Mouse (Mus musculus) forebrain, embryonic 10.5 days (tissue): ENCODE results near the gene Lysmd1. TPM values are rescaled to one million over a fixed set of nuclear protein-coding genes. Genes with fewer than 3 reads are reported as not detected.
"Not testable (repeated sequence)": the region's sequence is repeated elsewhere in the genome, so short reads cannot be mapped to it uniquely, and the experiment has no call there.

Source experiments
- DNase-seq: peaks from one replicate; pipeline ENCODE4 v3.0.0-alpha.2; 2017; ENCODE audit warnings: low spot score; ENCODE audit errors: extremely low spot score
- H3K27ac ChIP-seq: fragments of 300-500 bp; sonication (generic); 2 replicates; pipeline ENCODE4 v1.5.1; 2016; ENCODE audit warnings: mild to moderate bottlenecking
- H3K27me3 ChIP-seq: fragments of 300-500 bp; sonication (generic); 2 replicates; pipeline ENCODE4 v1.6.1; 2016; ENCODE audit warnings: mild to moderate bottlenecking; ENCODE audit not compliant: poor library complexity, severe bottlenecking
- H3K36me3 ChIP-seq: fragments of 300-500 bp; sonication (generic); replicated peaks from 2 replicates; pipeline ENCODE4 v1.6.1; 2016; ENCODE audit warnings: mild to moderate bottlenecking, moderate library complexity
- H3K4me1 ChIP-seq: fragments of 300-500 bp; sonication (generic); 2 replicates; pipeline ENCODE4 v1.6.1; 2016
- H3K4me3 ChIP-seq: fragments of 300-500 bp; sonication (generic); 2 replicates; pipeline ENCODE4 v1.5.1; 2016; ENCODE audit warnings: mild to moderate bottlenecking, moderate library complexity
- H3K9me3 ChIP-seq: fragments of 300-500 bp; sonication (generic); 2 replicates; pipeline ENCODE4 v1.6.1; 2016; ENCODE audit warnings: mild to moderate bottlenecking, moderate library complexity
- WGBS: fragments of 180-500 bp; shearing (Covaris S2); methylation state at CpG from one replicate; pipeline ENCODE4 v1.1.7; 2016; 5-methylcytosine and 5-hydroxymethylcytosine counted together
- polyA plus RNA-seq: library from polyadenylated mRNA; unstranded; fragments of >200 nt; fragmentation: Nextera tagmentation; extraction: Ambion mirVana; gene quantifications from 2 replicates; pipeline ENCODE4 v1.2.1, GENCODE M21; 2016

Gene Lysmd1
- 12.6 and 13.3 TPM in 2 replicates for polyA plus RNA-seq

GRCm38 (mm10) chr3:95133680-95134101 is at the start of gene Lysmd1, which contains the start of gene Scnm1:
Gene Lysmd1, plus strand, starts transcription at chr3:95134088.
Gene Scnm1, minus strand, starts transcription at chr3:95134011.
- WGBS, result 0% methylated on average over 20 of the region's 20 CpGs
- H3K4me3 ChIP-seq, result peak within 1 kb of the TSS; percentile 78
- H3K9me3 ChIP-seq, result no peaks in the 10 kb centered on the region
- H3K27me3 ChIP-seq, result no peaks in the 10 kb centered on the region
- peak; percentile 90 for DNase-seq
- peaks cover 31% of the 10 kb centered on the region for H3K4me1 ChIP-seq
- peak within 1 kb of the TSS; percentile 89 for H3K27ac ChIP-seq
- peaks cover 38% of the 10 kb centered on the region for H3K36me3 ChIP-seq

GRCm38 (mm10) chr3:95088071-95088470 is 45.8 kb upstream of the Lysmd1 start:
- no peak for DNase-seq
- no peaks in the 10 kb centered on the region for H3K4me1 ChIP-seq
- no peak overlapping the region for H3K4me3 ChIP-seq
- peaks cover 31% of the 10 kb centered on the region for H3K36me3 ChIP-seq
- H3K9me3 ChIP-seq, result no peaks in the 10 kb centered on the region
- no peaks in the 10 kb centered on the region for H3K27me3 ChIP-seq
- H3K27ac ChIP-seq, result no peak overlapping the region
- WGBS, result 95% methylated on average over 1 of the region's 1 CpGs

GRCm38 (mm10) chr3:95100854-95101253 is 33.0 kb upstream of the Lysmd1 start:
- Histone ChIP-seq H3K9me3 (no peaks in the 10 kb centered on the region), H3K36me3 (peaks cover 57% of the 10 kb centered on the region), H3K4me3 (no peak overlapping the region), H3K4me1 (peaks cover 21% of the 10 kb centered on the region), H3K27ac (no peak overlapping the region), H3K27me3 (no peaks in the 10 kb centered on the region)
- WGBS, result 26% methylated on average over 2 of the region's 2 CpGs
- no peak for DNase-seq

GRCm38 (mm10) chr3:95105121-95105520 is 28.8 kb upstream of the Lysmd1 start:
- peaks cover 25% of the 10 kb centered on the region for H3K4me1 ChIP-seq
- peak overlapping the region; percentile 90; the same call in 1 of the 2 replicates for H3K27ac ChIP-seq
- no peaks in the 10 kb centered on the region for H3K9me3 ChIP-seq
- no peak for DNase-seq
- peaks cover 30% of the 10 kb centered on the region for H3K36me3 ChIP-seq
- 74% methylated on average over 4 of the region's 4 CpGs for WGBS
- H3K27me3 ChIP-seq, result no peaks in the 10 kb centered on the region
- peak overlapping the region; percentile 98 for H3K4me3 ChIP-seq

GRCm38 (mm10) chr3:95105586-95106337 is 28.1 kb upstream of the Lysmd1 start:
- Histone ChIP-seq H3K36me3 (peaks cover 27% of the 10 kb centered on the region), H3K27ac (peak overlapping the region; percentile 90), H3K4me3 (peak overlapping the region; percentile 98), H3K27me3 (no peaks in the 10 kb centered on the region), H3K4me1 (peaks cover 28% of the 10 kb centered on the region), H3K9me3 (no peaks in the 10 kb centered on the region)
- no peak for DNase-seq
- WGBS, result 4% methylated on average over 16 of the region's 16 CpGs

GRCm38 (mm10) chr3:95106338-95107117 is 27.4 kb upstream of the Lysmd1 start, which contains the start of gene Pip5k1a:
Gene Pip5k1a, minus strand, starts transcription at chr3:95106930.
- H3K9me3 ChIP-seq, result no peaks in the 10 kb centered on the region
- peaks cover 20% of the 10 kb centered on the region for H3K36me3 ChIP-seq
- H3K4me1 ChIP-seq, result peaks cover 21% of the 10 kb centered on the region
- peak within 1 kb of the TSS; percentile 98 for H3K4me3 ChIP-seq
- under 1% methylated on average over 51 of the region's 51 CpGs for WGBS
- peak within 1 kb of the TSS; percentile 90 for H3K27ac ChIP-seq
- DNase-seq, result peak; percentile 98
- no peaks in the 10 kb centered on the region for H3K27me3 ChIP-seq

GRCm38 (mm10) chr3:95107308-95107707 is 26.6 kb upstream of the Lysmd1 start:
- H3K36me3 ChIP-seq, result peaks cover 16% of the 10 kb centered on the region
- H3K4me3 ChIP-seq, result peak overlapping the region; percentile 98
- H3K27ac ChIP-seq, result peak overlapping the region; percentile 90
- DNase-seq, H3K9me3 ChIP-seq, H3K27me3 ChIP-seq: not testable (repeated sequence)
- peaks cover 25% of the 10 kb centered on the region for H3K4me1 ChIP-seq

GRCm38 (mm10) chr3:95107898-95108297 is 26.0 kb upstream of the Lysmd1 start:
- DNase-seq, result no peak
- no peaks in the 10 kb centered on the region for H3K9me3 ChIP-seq
- no peaks in the 10 kb centered on the region for H3K27me3 ChIP-seq
- H3K27ac ChIP-seq, result no peak overlapping the region
- peaks cover 31% of the 10 kb centered on the region for H3K4me1 ChIP-seq
- 80% methylated on average over 2 of the region's 2 CpGs for WGBS
- no peak overlapping the region for H3K4me3 ChIP-seq
- peaks cover 11% of the 10 kb centered on the region for H3K36me3 ChIP-seq

GRCm38 (mm10) chr3:95110911-95111726 is 22.8 kb upstream of the Lysmd1 start, which contains the start of gene Vps72:
Gene Vps72, plus strand, starts transcription at chr3:95111022.
- H3K4me1 ChIP-seq, result peaks cover 19% of the 10 kb centered on the region
- peak within 1 kb of the TSS; percentile 72 for H3K4me3 ChIP-seq
- no peaks in the 10 kb centered on the region for H3K27me3 ChIP-seq
- peak; percentile 93 for DNase-seq
- H3K27ac ChIP-seq, result peak within 1 kb of the TSS; percentile 95
- H3K36me3 ChIP-seq, result peaks cover 26% of the 10 kb centered on the region
- WGBS, result 2% methylated on average over 54 of the region's 54 CpGs
- no peaks in the 10 kb centered on the region for H3K9me3 ChIP-seq

- no peak for DNase-seq
- Histone ChIP-seq H3K36me3 (peaks cover 42% of the 10 kb centered on the region), H3K27ac (no peak overlapping the region), H3K9me3 (no peaks in the 10 kb centered on the region), H3K27me3 (no peaks in the 10 kb centered on the region), H3K4me3 (peak overlapping the region; percentile 72), H3K4me1 (peaks cover 15% of the 10 kb centered on the region)
- 96% methylated on average over 1 of the region's 1 CpGs for WGBS
Observed at GRCm38 (mm10) chr3:95112760-95113159, 21.1 kb upstream of the Lysmd1 start.

- Histone ChIP-seq H3K4me1 (peaks cover 1% of the 10 kb centered on the region), H3K27ac (no peak overlapping the region), H3K9me3 (no peaks in the 10 kb centered on the region), H3K36me3 (peaks cover 92% of the 10 kb centered on the region), H3K4me3 (no peak overlapping the region), H3K27me3 (no peaks in the 10 kb centered on the region)
- WGBS, result 92% methylated on average over 2 of the region's 2 CpGs
- DNase-seq, result no peak
Observed at GRCm38 (mm10) chr3:95117751-95118150, 16.1 kb upstream of the Lysmd1 start.

GRCm38 (mm10) chr3:95121580-95121979 is 12.3 kb upstream of the Lysmd1 start:
- DNase-seq, result no peak
- H3K9me3 ChIP-seq, result no peaks in the 10 kb centered on the region
- H3K4me1 ChIP-seq, result 0 out of 2 replicates have a peak, but pooled peaks cover 4% of the 10 kb centered on the region
- no peak overlapping the region for H3K4me3 ChIP-seq
- 94% methylated on average over 6 of the region's 6 CpGs for WGBS
- peaks cover 71% of the 10 kb centered on the region for H3K36me3 ChIP-seq
- H3K27ac ChIP-seq, result no peak overlapping the region
- H3K27me3 ChIP-seq, result no peaks in the 10 kb centered on the region
